Mouse (Mus musculus): ENCODE data around the gene Lrrc75b.

GRCm38 (mm10) chr10:75607253-75607652, 47.1 kb upstream of the Lrrc75b start:
- no peak for TF ChIP-seq CTCF (IDR thresholded peaks at IDR 0.05)
- no peak for TF ChIP-seq EP300 (IDR thresholded peaks at IDR 0.05)

All from lung, postnatal 0 days (tissue).